Mouse (Mus musculus): ENCODE measurements at regions not wholly inside any gene's neighbourhood (a gene's known extent, or its start where the extent isn't known, plus 50 kb on each side); places are given as distances from the start of the nearest gene placed in this dataset.
"Not testable (repeated sequence)": the region's sequence is repeated elsewhere in the genome, so short reads cannot be mapped to it uniquely, and the experiment has no call there.

GRCm38 (mm10) chr9:27509157-27509556 is 112.6 kb downstream of the Spata19 start:
- no peak overlapping the region for H3K27ac ChIP-seq (ENCODE audit: insufficient read depth, low read length)
- no peaks in the 10 kb centered on the region for H3K4me1 ChIP-seq (ENCODE audit: control insufficient read depth, insufficient read depth, low read length)
- no peak overlapping the region for H3K4me3 ChIP-seq (ENCODE audit: insufficient read depth, low read length)
- no peak for TF ChIP-seq CTCF (IDR thresholded peaks at IDR 0.05; ENCODE audit: borderline replicate concordance, insufficient read depth, low read length)
- no peak for TF ChIP-seq POLR2A (IDR thresholded peaks at IDR 0.05; ENCODE audit: low read depth, low read length)

DNA sequence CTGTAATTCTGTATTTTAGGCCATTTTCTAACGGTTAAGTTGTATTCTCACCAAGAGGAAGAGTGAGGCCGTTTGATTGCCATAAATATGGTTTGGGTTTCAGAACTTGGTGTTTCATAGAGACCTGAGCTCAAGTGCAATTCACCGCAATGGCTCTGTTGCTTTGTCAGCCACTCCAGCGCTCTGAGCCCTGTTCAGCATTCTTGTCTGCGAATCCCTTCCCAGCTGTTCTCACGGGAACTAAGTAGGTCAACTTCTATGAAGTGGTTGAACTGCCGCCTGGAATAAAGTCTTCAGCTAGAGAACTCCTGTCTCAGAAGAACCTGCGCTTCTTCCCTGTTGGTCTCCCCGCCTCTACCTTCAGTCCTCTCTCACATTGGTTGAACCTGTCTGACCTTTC is 113.1 kb downstream of the Spata19 start:
- Histone ChIP-seq H3K4me1 (ENCODE audit: control insufficient read depth, insufficient read depth, low read length) (no peaks in the 10 kb centered on the region), H3K4me3 (ENCODE audit: insufficient read depth, low read length) (no peak overlapping the region), H3K27ac (ENCODE audit: insufficient read depth, low read length) (no peak overlapping the region)
- TF ChIP-seq POLR2A (IDR thresholded peaks at IDR 0.05; ENCODE audit: low read depth, low read length), result no peak
- no peak for TF ChIP-seq CTCF (IDR thresholded peaks at IDR 0.05; ENCODE audit: borderline replicate concordance, insufficient read depth, low read length)

DNA sequence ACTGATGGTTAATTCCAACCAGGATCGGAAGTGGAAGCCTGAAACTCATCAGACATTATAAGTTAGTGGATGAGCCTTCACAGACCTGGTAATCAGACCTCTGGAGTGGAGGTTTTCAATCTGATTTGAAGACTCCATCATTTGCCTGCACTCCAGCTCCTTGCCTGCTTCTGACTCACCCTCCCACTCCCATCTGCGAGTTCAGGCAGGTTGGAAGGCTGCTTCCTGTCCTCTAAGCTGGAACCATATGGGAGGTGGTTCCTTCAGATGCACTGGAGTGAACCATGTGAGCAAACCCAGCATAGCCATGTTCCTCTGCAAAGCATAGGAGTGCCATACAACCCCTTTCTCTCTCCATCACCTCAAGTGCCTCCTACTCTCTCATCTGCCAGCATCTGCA is 114.6 kb downstream of the Spata19 start:
- Histone ChIP-seq H3K27ac (ENCODE audit: insufficient read depth, low read length) (no peak overlapping the region), H3K4me3 (ENCODE audit: insufficient read depth, low read length) (no peak overlapping the region), H3K4me1 (ENCODE audit: control insufficient read depth, insufficient read depth, low read length) (no peaks in the 10 kb centered on the region)
- no peak for TF ChIP-seq CTCF (IDR thresholded peaks at IDR 0.05; ENCODE audit: borderline replicate concordance, insufficient read depth, low read length)
- no peak for TF ChIP-seq POLR2A (IDR thresholded peaks at IDR 0.05; ENCODE audit: low read depth, low read length)

DNA sequence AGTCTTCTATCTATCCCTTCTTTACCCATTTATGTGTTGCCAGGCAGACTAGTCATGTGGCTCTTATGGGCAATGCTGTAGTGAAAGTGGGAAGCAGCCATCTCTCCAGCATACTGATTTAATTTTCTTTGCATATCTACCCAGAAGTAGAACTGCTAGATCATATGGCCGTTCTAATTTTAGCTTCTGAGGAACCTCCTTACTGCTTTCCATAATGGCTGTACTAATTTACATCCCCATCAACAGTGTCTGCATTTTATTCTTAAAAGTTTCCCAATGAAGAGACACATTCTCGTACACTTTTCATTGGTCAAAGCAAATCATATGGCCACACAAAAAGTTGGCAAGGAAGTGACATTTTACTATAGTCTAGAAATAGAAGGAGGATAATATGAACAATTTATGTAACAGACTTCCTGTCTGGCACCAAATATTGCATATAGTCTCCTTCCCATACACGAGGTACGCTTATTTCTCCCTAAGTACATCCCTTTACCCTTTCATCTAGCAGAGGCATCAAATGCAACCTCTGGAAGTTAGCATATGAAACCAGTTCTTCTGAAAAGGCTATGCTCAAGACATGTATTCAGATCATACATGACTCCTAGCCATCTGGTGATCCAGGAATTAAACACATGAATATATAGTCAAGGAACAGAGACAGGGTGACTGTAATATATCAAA is 119.0 kb downstream of the Spata19 start:
- Histone ChIP-seq H3K4me3 (ENCODE audit: insufficient read depth, low read length) (no peak overlapping the region), H3K4me1 (ENCODE audit: control insufficient read depth, insufficient read depth, low read length) (no peaks in the 10 kb centered on the region), H3K27ac (ENCODE audit: insufficient read depth, low read length) (no peak overlapping the region)
- TF ChIP-seq POLR2A (IDR thresholded peaks at IDR 0.05; ENCODE audit: low read depth, low read length) (no peak), CTCF (IDR thresholded peaks at IDR 0.05; ENCODE audit: borderline replicate concordance, insufficient read depth, low read length) (no peak)

- no peak overlapping the region for H3K4me3 ChIP-seq (ENCODE audit: insufficient read depth, low read length)
- no peaks in the 10 kb centered on the region for H3K4me1 ChIP-seq (ENCODE audit: control insufficient read depth, insufficient read depth, low read length)
- TF ChIP-seq POLR2A (IDR thresholded peaks at IDR 0.05; ENCODE audit: low read depth, low read length) (no peak), CTCF (IDR thresholded peaks at IDR 0.05; ENCODE audit: borderline replicate concordance, insufficient read depth, low read length) (no peak)
- no peak overlapping the region for H3K27ac ChIP-seq (ENCODE audit: insufficient read depth, low read length)
Measured at GRCm38 (mm10) chr9:27518031-27518430, 121.4 kb downstream of the Spata19 start.

- TF ChIP-seq CTCF (IDR thresholded peaks at IDR 0.05; ENCODE audit: borderline replicate concordance, insufficient read depth, low read length), result no peak
- TF ChIP-seq POLR2A (IDR thresholded peaks at IDR 0.05; ENCODE audit: low read depth, low read length), result no peak
Measured at GRCm38 (mm10) chr9:27519711-27520110, 123.1 kb downstream of the Spata19 start.

GRCm38 (mm10) chr9:27521181-27521580 is 124.6 kb downstream of the Spata19 start:
- TF ChIP-seq CTCF (IDR thresholded peaks at IDR 0.05; ENCODE audit: borderline replicate concordance, insufficient read depth, low read length) (no peak), POLR2A (IDR thresholded peaks at IDR 0.05; ENCODE audit: low read depth, low read length) (no peak)
- Histone ChIP-seq H3K4me3 (ENCODE audit: insufficient read depth, low read length) (no peak overlapping the region), H3K4me1 (ENCODE audit: control insufficient read depth, insufficient read depth, low read length) (no peaks in the 10 kb centered on the region), H3K27ac (ENCODE audit: insufficient read depth, low read length) (no peak overlapping the region)

More at GRCm38 (mm10) chr9:27519711-27520110, 123.1 kb downstream of the Spata19 start:
- no peaks in the 10 kb centered on the region for H3K4me1 ChIP-seq (ENCODE audit: control insufficient read depth, insufficient read depth, low read length)
- no peak overlapping the region for H3K4me3 ChIP-seq (ENCODE audit: insufficient read depth, low read length)
- no peak overlapping the region for H3K27ac ChIP-seq (ENCODE audit: insufficient read depth, low read length)

DNA sequence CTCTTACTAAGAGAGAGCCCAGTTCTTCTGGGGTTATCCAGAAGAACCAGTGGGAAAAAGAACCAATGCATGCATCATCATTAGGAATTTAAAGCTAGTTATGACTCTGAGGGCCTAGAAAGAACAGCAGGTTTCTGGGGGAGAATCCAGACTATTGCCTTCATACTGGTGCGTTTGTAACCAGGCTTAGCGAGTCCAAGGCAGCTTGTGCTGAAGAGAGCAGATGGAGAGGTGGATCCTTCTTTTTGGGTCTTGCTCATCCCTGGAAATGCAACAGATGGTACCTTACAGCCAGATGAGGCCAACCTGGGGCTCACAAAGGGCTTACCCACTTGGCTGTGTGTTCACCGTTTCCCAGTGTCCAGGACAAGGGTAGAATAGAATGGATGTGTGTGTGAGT is 130.1 kb downstream of the Spata19 start:
- TF ChIP-seq CTCF (IDR thresholded peaks at IDR 0.05; ENCODE audit: borderline replicate concordance, insufficient read depth, low read length) (no peak), POLR2A (IDR thresholded peaks at IDR 0.05; ENCODE audit: low read depth, low read length) (no peak)
- no peak overlapping the region for H3K27ac ChIP-seq (ENCODE audit: insufficient read depth, low read length)
- H3K4me1 ChIP-seq (ENCODE audit: control insufficient read depth, insufficient read depth, low read length), result no peaks in the 10 kb centered on the region
- H3K4me3 ChIP-seq (ENCODE audit: insufficient read depth, low read length), result no peak overlapping the region

GRCm38 (mm10) chr9:27538480-27538879 is 141.9 kb downstream of the Spata19 start:
- Histone ChIP-seq H3K4me1 (ENCODE audit: control insufficient read depth, insufficient read depth, low read length) (no peaks in the 10 kb centered on the region), H3K27ac (ENCODE audit: insufficient read depth, low read length) (no peak overlapping the region), H3K4me3 (ENCODE audit: insufficient read depth, low read length) (no peak overlapping the region)
- TF ChIP-seq CTCF (IDR thresholded peaks at IDR 0.05; ENCODE audit: borderline replicate concordance, insufficient read depth, low read length) (no peak), POLR2A (IDR thresholded peaks at IDR 0.05; ENCODE audit: low read depth, low read length) (no peak)

DNA sequence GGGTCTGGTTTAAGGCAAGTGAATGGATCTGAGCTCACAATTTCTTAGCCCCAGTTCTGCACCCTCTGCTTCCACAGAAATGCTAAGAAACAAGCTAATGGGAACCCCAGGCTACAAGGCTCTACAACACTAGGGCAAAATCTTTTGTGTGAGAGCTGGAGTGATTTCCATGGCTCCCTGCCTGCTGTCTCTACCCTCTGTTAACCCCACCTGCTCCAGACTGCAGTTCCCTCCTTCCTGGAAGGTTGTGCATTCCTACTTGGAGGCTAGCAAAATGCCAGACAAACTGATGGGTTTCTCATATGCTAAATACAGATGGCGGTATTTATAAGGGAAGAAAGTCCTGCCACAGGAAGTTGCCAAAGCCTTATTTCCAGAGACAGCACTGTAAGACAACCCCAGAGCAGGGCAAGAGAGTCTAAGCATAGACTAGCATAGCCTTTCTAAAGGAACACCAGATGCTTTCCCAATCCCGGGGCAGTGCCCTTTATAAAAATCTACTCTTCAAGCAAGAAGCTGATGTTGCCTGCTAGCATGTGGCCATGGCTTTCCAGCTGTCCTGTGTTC is 145.1 kb downstream of the Spata19 start:
- Histone ChIP-seq H3K27ac (ENCODE audit: insufficient read depth, low read length) (no peak overlapping the region), H3K4me3 (ENCODE audit: insufficient read depth, low read length) (no peak overlapping the region), H3K4me1 (ENCODE audit: control insufficient read depth, insufficient read depth, low read length) (no peaks in the 10 kb centered on the region)
- TF ChIP-seq CTCF (IDR thresholded peaks at IDR 0.05; ENCODE audit: borderline replicate concordance, insufficient read depth, low read length) (no peak), POLR2A (IDR thresholded peaks at IDR 0.05; ENCODE audit: low read depth, low read length) (no peak)

- H3K27ac ChIP-seq (ENCODE audit: insufficient read depth, low read length), result not testable (repeated sequence)
Measured at GRCm38 (mm10) chr9:27554697-27555096, 158.1 kb downstream of the Spata19 start.

More at GRCm38 (mm10) chr9:27554697-27555096, 158.1 kb downstream of the Spata19 start:
- not testable (repeated sequence) for H3K4me1 ChIP-seq (ENCODE audit: control insufficient read depth, insufficient read depth, low read length); H3K4me3 ChIP-seq (ENCODE audit: insufficient read depth, low read length)

All from embryonic fibroblast, embryonic 13.5 days (primary cell).